In the genomic region with DNA sequence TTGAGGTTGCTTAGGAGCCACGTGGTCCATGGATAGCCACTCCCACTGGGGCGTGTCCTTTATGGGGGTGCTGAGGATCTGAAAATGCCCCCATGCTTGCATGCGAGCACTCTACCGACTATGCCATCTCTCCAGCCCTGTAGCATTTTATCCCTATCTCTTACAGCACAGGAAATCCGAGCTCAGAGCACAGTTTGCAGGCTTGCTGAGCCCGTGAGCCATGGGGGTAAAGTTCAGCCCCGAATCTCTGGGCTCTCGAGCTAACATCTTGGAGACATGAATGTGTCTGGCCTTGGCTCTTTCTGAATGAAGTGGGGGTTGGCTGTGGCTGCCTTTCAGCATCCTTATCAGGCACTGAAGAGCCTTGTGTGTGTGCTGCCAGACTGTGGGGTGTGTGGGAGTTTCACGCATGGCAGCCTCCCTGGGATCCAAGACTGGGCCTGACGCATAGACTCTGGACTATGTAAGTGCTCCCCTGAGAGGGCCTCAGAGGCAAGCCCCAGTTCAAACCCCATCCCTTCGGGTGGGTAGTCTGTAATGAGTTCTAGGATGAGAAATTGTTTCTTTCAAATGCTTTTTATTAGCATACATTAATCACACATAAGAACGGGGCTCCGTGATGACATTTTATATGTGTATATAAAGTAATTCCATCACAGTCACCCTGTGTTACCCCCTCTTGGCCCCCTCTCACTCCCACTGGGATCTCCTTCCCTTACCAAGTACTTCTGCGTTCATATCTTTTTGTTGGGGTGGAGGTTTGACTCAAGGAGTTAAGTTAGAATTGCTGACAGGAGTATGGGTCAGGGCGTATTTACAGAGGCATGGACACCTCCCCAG, we compare ENCODE assay signal across 8 mouse cellular contexts.
DNase-seq lines count a peak whose midpoint lies in the region; ATAC-seq and TF ChIP-seq lines count a peak whose summit lies in the region.

No protein-coding gene starts in this region.

- no peaks in the 10 kb centered on the region for H3K36me3 ChIP-seq in kidney, adult 2 months (ENCODE audit: control insufficient read depth, insufficient read depth, low read length)
- no peaks in the 10 kb centered on the region for H3K36me3 ChIP-seq in heart, embryonic 13.5 days
- H3K36me3 ChIP-seq in neural tube, embryonic 14.5 days (ENCODE audit: control insufficient read depth, insufficient read depth, low read length): no peaks in the 10 kb centered on the region

- H3K4me3 ChIP-seq in kidney, adult 2 months (ENCODE audit: insufficient read depth, low read depth, low read length): no peak overlapping the region
- no peak overlapping the region for H3K4me3 ChIP-seq in heart, embryonic 13.5 days
- H3K4me3 ChIP-seq in neural tube, embryonic 14.5 days (ENCODE audit: low read depth, low read length): no peak overlapping the region

- no peak for TF ChIP-seq POLR2A in kidney, adult 2 months (IDR thresholded peaks at IDR 0.05; ENCODE audit: low read depth, low read length)
- TF ChIP-seq POLR2A in brain, embryonic 14.5 days (IDR thresholded peaks at IDR 0.05; ENCODE audit: borderline replicate concordance, extremely low read depth, insufficient read depth, insufficient read length, poor library complexity, severe bottlenecking): no peak

- 35% methylated on average over 15 of the region's 15 CpGs for WGBS in kidney, adult 2 months
- WGBS in heart, embryonic 13.5 days: 28% methylated on average over 15 of the region's 15 CpGs
- 47% methylated on average over 15 of the region's 15 CpGs for WGBS in neural tube, embryonic 14.5 days

- H3K4me1 ChIP-seq in kidney, adult 2 months (ENCODE audit: control insufficient read depth, insufficient read depth, low read length): no peaks in the 10 kb centered on the region
- H3K4me1 ChIP-seq in heart, embryonic 13.5 days: peaks cover 26% of the 10 kb centered on the region
- 0 out of 2 replicates have a peak, but pooled peaks cover 7% of the 10 kb centered on the region for H3K4me1 ChIP-seq in neural tube, embryonic 14.5 days (ENCODE audit: control insufficient read depth, insufficient read depth, low read length)

- no peak overlapping the region for H3K9ac ChIP-seq in heart, embryonic 13.5 days
- 0 out of 2 replicates have a peak overlapping the region, but pooled peaks have one; percentile 7 for H3K9ac ChIP-seq in neural tube, embryonic 14.5 days (replicated peaks; ENCODE audit: low read depth, low read length)

- DNase-seq in kidney, adult 2 months: peak; percentile 19
- no peak for DNase-seq in kidney, adult 18-20 months
- DNase-seq in brain, embryonic 14.5 days (ENCODE audit: low read depth): peak; percentile 36
- DNase-seq in kidney, postnatal 25 days: peak; percentile 13 to 49
- no peak for DNase-seq in thymus, postnatal 36 days

- H3K9me3 ChIP-seq in heart, embryonic 13.5 days: no peaks in the 10 kb centered on the region
- no peaks in the 10 kb centered on the region for H3K9me3 ChIP-seq in neural tube, embryonic 14.5 days (ENCODE audit: control insufficient read depth, low read length)

- H3K27ac ChIP-seq in kidney, adult 2 months (ENCODE audit: insufficient read depth, low read depth, low read length): no peak overlapping the region
- peak overlapping the region; percentile 46 for H3K27ac ChIP-seq in heart, embryonic 13.5 days (replicated peaks)
- H3K27ac ChIP-seq in neural tube, embryonic 14.5 days (ENCODE audit: low read depth, low read length): no peak overlapping the region

- H3K27me3 ChIP-seq in kidney, adult 2 months (replicated peaks; ENCODE audit: control insufficient read depth, insufficient read depth, low read length): no peaks in the 10 kb centered on the region
- H3K27me3 ChIP-seq in heart, embryonic 13.5 days (replicated peaks): no peaks in the 10 kb centered on the region
- no peaks in the 10 kb centered on the region for H3K27me3 ChIP-seq in neural tube, embryonic 14.5 days (ENCODE audit: control insufficient read depth, insufficient read depth, low read length)

- ATAC-seq in heart, embryonic 13.5 days (ENCODE audit: extremely low read depth, insufficient number of reproducible peaks, low FRiP score, low TSS enrichment): peak; percentile 49; the same call in 1 of the 2 replicates
- peak; percentile 74; the same call in 1 of the 2 replicates for ATAC-seq in neural tube, embryonic 14.5 days (ENCODE audit: low read depth)
- ATAC-seq in CD4-positive, CD25-positive, alpha-beta regulatory T cell, adult 4 months: no peak

- H3K4me2 ChIP-seq in heart, embryonic 13.5 days: peak overlapping the region; percentile 23
- no peak overlapping the region for H3K4me2 ChIP-seq in neural tube, embryonic 14.5 days (ENCODE audit: low read depth, low read length)

- TF ChIP-seq CTCF in kidney, adult 2 months (conservative IDR thresholded peaks at IDR 0.05; ENCODE audit: insufficient read depth, insufficient read length, low read depth, low read length): no peak
- no peak for TF ChIP-seq CTCF in brain, embryonic 14.5 days (IDR thresholded peaks at IDR 0.05; ENCODE audit: borderline replicate concordance, extremely low read depth, insufficient read depth, insufficient read length)

Comparison
In these comparisons a context has a peak if more than half of its experiments do, and no peak if none do; other contexts are left out.
1. DNase-seq: peak in kidney, adult 2 months (single experiment), brain, embryonic 14.5 days (single experiment) and kidney, postnatal 25 days (2 of 2); none in kidney, adult 18-20 months (single experiment) and thymus, postnatal 36 days (0 of 2).